Mouse (Mus musculus) embryonic fibroblast, embryonic 13.5 days (primary cell): ENCODE data around the gene Phf19. TPM values are rescaled to one million over a fixed set of nuclear protein-coding genes. Genes with fewer than 3 reads are reported as not detected.

Source experiments
- H3K27ac ChIP-seq: 2 replicates; pipeline ENCODE4 v1.5.1; 2012; ENCODE audit warnings: low read length, control low read depth, inconsistent platforms; ENCODE audit not compliant: insufficient read depth
- H3K4me1 ChIP-seq: 2 replicates; pipeline ENCODE4 v1.6.1; 2011; ENCODE audit warnings: low read length; ENCODE audit not compliant: control insufficient read depth, insufficient read depth
- H3K4me3 ChIP-seq: 2 replicates; pipeline ENCODE4 v1.5.1; 2011; ENCODE audit warnings: mild to moderate bottlenecking, control low read depth, low read length; ENCODE audit not compliant: insufficient read depth
- CTCF ChIP-seq: IDR thresholded peaks from 2 replicates; pipeline ENCODE4 v1.5.1; 2011; ENCODE audit warnings: mild to moderate bottlenecking, control low read depth, low read length, moderate library complexity, borderline replicate concordance; ENCODE audit not compliant: insufficient read depth
- POLR2A ChIP-seq: IDR thresholded peaks from 2 replicates; pipeline ENCODE4 v1.6.1; 2011; ENCODE audit warnings: low read depth, mild to moderate bottlenecking, control low read depth, low read length, moderate library complexity
- polyA plus RNA-seq: library from polyadenylated mRNA; stranded (reverse); fragments of >200 nt; gene quantifications from 2 replicates; pipeline ENCODE4 v1.2.4, GENCODE M21; 2011; ENCODE audit warnings: low read depth; ENCODE audit not compliant: missing spikeins, insufficient read length

The Phf19 gene
- polyA plus RNA-seq, 1 experiment, result 7.6 TPM

DNA sequence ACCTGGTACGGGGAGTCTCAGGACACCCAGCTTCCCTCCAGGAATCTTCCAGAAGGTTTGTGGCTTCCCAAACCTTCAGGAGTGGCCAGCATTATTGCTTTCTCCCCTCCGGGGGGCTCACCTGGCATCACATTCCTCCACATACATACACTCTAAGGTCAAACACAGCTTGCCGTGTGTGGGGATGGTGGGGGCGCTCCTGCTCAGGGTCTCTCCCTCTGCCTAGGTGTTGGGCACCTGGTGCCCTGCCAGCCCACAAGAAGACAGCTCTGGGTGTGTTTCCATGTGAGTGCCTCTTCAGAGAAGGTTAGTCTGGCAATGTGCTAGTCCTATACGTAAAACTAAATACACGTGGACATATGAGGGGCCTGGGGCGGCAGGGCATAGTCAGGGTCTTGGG lies 1.2 kb downstream of the Phf19 start:
- TF ChIP-seq CTCF, result no peak
- TF ChIP-seq POLR2A, result no peak

DNA sequence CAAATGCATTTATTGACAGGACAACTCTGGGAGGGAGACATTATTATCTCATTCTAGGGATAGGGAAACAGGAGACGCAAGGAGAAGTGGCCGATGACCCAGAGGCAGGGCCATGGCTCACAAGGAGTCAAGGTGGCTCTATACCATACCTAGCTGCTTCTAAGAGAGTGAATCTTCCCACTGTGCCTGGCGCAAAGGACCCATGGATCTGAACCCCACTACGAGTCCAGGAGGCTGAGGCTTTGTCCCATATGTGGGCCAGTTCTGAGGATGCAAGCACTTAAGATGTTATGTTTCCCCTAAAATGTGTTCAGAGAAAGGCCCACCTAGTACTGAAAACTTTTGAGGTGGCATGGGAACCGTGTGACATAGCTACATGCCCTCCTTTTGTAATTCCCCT lies 2.0 kb downstream of the Phf19 start:
- TF ChIP-seq POLR2A (no peak), CTCF (no peak)
- Histone ChIP-seq H3K4me3 (no peak overlapping the region), H3K27ac (no peak overlapping the region)

More for the DNA sequence above, 1.2 kb downstream of the Phf19 start:
- peak overlapping the region; percentile 70 for H3K4me3 ChIP-seq
- H3K27ac ChIP-seq, result no peak overlapping the region
- no peaks in the 10 kb centered on the region for H3K4me1 ChIP-seq

GRCm38 (mm10) chr2:34909719-34910118 lies 4.1 kb downstream of the Phf19 start:
- TF ChIP-seq POLR2A, result no peak
- TF ChIP-seq CTCF, result no peak
- Histone ChIP-seq H3K4me3 (no peak overlapping the region), H3K27ac (no peak overlapping the region), H3K4me1 (no peaks in the 10 kb centered on the region)

More for the DNA sequence above, 2.0 kb downstream of the Phf19 start:
- H3K4me1 ChIP-seq, result no peaks in the 10 kb centered on the region

GRCm38 (mm10) chr2:34906861-34907604 lies 6.8 kb downstream of the Phf19 start:
- TF ChIP-seq CTCF (no peak), POLR2A (no peak)
- Histone ChIP-seq H3K27ac (no peak overlapping the region), H3K4me3 (no peak overlapping the region), H3K4me1 (no peaks in the 10 kb centered on the region)

DNA sequence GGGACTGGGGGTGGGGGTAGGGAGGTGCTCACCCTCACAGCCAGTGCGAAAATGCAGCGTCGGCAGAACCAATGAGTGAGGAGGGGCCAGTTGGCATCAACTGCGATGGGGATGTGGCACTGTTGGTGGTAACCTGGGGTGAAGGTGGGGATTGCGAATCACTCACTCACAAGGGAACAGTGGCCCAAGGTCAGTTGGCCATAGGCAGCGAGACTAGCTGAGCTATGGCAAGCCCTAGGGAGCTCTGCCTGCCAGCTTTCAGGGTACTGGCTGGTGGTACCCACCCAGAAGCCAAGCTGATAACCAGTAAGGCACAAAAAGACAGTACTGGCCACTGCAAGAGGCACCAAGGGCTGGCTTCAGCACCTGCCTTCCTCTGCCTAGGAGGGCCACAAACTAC lies 7.4 kb downstream of the Phf19 start:
- TF ChIP-seq CTCF (no peak), POLR2A (no peak)
- Histone ChIP-seq H3K4me1 (no peaks in the 10 kb centered on the region), H3K27ac (no peak overlapping the region), H3K4me3 (no peak overlapping the region)

DNA sequence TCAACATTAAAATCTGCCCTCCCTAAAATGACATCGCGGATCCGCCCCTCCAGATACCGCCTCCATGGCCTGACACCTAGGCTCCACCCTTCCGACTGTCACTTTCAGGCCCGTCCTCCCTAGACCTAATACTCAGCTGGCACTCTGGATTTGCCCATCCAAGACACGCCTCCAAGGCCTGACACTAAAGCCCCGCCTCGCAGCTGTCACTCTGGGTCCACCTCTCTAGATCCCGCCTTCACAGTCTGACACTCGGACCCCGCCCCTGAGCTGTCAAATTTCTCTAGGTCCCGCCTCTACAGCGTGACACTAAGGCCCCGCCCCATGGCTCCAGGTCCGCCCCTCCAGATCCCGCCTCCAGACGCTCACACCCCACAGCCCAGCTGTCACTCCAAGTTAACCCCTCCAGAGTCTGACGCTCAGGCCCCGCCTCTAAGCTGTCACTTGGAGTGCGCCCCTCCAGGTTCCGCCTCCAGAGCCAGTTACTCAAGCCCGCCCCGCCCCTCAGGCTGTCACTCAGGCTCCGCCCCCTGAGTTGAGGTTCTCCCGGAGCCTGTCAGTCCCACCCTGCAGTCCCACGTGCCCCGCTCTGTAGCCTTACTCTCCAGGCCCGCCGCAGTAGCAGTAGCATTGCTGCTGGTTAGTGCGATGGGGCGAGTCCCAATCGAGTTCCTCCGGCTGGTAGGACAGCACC lies 8.8 kb downstream of the Phf19 start:
- no peaks in the 10 kb centered on the region for H3K4me1 ChIP-seq
- TF ChIP-seq CTCF, result no peak
- peak; percentile 66 for TF ChIP-seq POLR2A
- no peak overlapping the region for H3K4me3 ChIP-seq
- no peak overlapping the region for H3K27ac ChIP-seq

DNA sequence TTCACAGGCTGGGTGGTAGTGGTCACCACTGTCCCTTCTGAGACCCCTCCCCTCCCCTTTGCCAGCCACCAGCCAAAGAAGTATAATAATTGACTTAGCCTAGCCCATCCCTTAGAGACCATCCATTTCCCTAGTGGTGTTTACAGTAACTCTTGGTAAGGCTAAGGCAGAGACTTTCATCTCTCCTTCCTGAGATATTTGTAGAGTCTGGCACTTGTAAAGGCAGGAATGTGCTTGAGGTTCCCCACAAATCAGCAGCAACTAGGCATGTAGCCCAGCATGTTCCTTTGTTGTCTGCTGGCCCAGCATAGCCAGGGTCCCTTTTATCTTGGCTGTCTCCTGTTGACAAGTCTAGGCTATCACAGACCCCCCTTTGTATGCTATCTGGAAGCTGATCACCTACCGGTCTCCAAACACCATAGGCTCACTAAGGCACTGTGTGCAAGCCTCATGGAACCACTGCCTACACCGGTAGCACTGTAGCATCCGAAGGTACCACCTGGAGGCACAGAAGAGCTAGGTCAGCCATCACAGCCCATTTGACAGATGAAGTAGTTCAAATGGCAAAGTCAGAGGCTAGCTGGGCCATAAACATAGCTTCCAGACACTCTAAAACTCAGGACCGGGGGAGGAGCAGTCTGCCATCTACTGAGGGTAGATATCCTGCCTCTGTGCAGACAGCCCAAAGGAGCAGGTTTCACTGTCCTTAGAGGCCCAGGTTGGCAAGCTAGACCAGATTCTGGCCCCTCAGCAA lies 10.0 kb downstream of the Phf19 start:
- TF ChIP-seq POLR2A (no peak), CTCF (no peak)
- Histone ChIP-seq H3K4me1 (no peaks in the 10 kb centered on the region), H3K4me3 (no peak overlapping the region), H3K27ac (no peak overlapping the region; the same call in 1 of the 2 replicates)

- TF ChIP-seq CTCF (no peak), POLR2A (no peak)
- H3K4me1 ChIP-seq, result no peaks in the 10 kb centered on the region
- no peak overlapping the region for H3K27ac ChIP-seq
- no peak overlapping the region for H3K4me3 ChIP-seq
Measured at GRCm38 (mm10) chr2:34903191-34903590, 10.6 kb downstream of the Phf19 start.

DNA sequence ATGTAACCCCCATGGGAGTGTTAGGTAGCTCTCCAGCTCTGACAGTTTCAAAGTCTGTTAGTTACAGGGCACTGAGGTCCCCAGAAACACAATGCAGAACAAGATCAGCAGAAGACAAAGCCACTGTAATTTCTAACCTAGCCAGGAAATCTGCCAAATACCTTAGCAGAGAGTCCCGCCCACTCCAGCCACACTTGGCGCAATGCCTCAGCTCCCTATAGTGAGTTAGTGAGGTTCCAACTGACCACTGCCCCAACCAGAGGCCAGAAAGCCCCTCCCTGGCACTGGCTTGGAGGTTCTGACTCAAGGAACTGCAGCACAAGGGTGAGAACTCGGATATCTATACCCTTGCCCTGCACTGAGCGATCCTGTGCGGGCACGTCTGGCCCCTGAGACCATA lies 11.1 kb downstream of the Phf19 start:
- Histone ChIP-seq H3K27ac (no peak overlapping the region), H3K4me1 (no peaks in the 10 kb centered on the region), H3K4me3 (no peak overlapping the region)
- TF ChIP-seq POLR2A (no peak), CTCF (no peak)

DNA sequence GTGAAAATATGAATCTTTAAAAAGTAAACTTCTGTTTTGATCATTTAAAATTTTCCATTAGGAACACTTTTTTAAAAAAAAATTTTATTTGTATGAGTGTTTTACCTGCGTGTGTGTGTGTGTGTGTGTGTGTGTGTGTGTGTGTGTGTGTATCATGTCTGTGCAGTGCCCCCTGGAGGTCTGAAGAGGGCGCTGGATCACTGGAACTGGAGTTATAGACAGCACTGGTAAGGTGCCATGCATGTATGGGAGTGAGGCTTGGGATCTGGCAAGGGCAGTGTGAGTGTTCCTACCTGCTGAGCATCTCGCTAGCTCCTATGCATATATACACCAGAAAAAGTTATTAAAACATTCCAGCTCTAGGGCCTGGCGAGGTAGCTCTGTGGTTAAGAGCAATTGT lies 12.1 kb downstream of the Phf19 start:
- H3K4me1 ChIP-seq, result no peaks in the 10 kb centered on the region
- TF ChIP-seq POLR2A, result no peak
- no peak for TF ChIP-seq CTCF
- no peak overlapping the region for H3K4me3 ChIP-seq
- no peak overlapping the region for H3K27ac ChIP-seq
